Mouse (Mus musculus) forelimb bud, embryonic 11.5 days (tissue): ENCODE results near the gene Plekhg2.

Experiments
- DNase-seq: peaks from one replicate; pipeline ENCODE4 v3.0.0-alpha.2; 2012; ENCODE audit warnings: low read depth, low spot score

Gene Plekhg2

DNA sequence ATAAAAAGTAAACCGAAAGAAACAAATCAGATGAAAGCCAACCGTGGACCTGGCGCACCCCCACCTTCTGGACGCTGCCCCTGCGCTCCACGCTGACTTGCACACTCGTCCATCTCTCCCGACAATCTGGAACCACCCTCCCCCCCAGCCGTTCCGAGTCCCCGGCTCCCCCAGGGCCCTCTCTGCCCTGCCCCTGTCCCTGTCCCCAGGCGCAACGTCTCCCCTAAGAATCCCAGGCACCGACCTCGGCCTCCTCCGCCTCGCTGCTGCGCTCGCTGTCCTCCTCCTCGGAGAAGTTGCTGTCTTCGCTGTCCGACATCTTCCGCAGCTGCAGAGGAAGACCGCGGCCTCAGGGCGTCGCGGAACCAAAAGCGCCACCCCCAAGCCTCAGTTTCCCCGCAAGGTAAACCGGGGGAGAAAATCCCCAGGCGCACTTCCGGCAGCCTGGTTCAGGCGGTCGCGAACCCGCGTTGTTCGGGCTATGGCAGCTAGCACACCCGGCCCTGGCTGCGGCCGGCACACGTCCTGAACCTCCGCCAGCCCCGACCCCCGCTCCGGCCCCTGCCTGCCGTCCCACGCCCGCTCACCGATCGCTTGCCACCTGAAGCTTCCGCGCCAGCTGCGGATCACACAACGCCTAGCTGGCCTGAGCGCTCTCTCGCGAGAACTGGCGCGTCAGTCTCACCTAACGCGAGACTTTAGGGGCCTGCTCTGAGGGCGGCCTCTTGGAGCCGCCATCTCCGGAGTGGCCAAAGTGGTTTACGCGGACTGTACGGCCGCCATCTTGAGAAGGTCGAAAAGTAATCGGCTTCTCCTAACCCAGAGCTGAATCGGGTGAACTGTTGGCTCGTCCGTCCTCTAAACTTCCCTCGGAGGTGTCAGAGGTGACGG lies 34.0 kb downstream of the Plekhg2 start, which contains the start of gene Supt5:
TSS of gene Supt5 (minus strand) at position 639 of the 891 bp plus-strand sequence.
- DNase-seq, result peak; percentile 99

DNA sequence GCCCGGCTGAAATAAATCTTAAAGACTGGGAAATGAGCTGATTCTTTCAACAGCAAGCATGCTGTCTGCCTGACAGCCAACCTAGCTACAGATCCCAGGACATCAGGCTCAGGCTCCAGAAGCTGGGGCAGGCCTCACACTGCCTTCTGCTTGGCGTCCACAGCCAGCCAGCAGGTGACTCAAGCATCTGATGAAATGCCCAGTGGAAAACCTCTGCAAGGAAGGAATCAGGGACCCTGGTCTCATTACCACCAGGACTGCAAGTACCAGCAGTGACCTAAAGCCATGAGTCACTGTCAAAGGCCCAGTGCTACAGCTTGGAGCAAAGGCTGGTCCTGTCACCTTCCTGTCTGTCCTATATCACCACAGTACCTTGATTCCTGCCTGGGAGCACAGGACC lies 36.9 kb downstream of the Plekhg2 start:
- no peak for DNase-seq

DNA sequence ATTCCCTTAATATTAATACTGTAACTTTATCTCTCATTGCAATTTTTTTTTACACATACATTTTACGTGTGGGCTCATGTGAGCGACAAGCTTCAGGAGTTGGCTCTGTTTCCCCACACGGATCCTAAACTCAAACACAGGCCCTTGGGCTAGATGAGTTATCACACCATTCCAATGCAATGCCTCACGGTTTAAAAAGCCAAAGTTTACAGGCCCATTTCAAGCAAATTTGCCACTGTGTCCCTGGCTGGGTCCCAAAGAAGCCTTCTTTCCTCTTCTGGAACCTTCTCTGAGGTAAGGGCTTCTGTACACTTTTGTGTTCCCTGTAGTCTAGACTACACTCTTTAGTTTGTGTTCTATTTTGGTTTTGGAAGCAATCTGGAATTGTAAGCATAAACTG lies 37.9 kb downstream of the Plekhg2 start:
- no peak for DNase-seq

DNA sequence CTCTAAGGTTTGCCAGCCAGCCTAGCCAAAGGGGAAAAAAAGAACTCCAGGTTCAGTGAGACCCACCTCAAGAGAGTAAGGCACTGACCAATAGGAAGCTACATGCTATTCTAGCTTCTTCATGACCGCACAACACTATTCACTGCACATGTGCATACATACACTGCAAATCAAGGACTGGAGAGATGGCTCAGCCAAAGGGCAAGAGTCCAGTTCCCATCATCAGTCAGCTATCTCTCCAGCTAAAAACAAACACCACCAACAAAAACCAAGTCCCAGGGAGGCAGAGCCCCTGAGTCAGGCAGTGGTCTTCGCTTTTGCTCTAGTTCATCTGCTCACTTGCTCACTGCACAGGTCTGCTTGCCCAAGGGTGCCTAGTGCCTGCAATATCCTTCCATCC lies 44.1 kb downstream of the Plekhg2 start:
- DNase-seq, result no peak

DNA sequence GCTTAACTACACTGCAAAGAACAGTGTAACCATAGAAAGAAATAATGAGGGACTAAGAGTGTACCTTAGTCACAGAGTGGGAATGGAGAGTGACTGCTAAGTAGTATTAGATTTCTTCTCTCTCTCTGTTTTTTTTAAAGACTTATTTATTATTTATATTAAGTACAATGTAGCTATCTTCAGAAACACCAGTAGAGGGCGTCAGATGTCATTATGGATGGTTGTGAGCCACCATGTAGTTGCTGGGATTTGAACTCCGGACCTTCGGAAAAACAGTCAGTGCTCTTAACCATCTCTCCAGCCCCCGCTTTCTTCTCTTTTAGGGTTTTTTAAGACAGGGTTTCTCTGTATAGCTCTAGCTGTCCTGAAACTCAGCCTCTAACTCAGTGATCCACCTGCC lies 45.9 kb downstream of the Plekhg2 start:
- no peak for DNase-seq

DNA sequence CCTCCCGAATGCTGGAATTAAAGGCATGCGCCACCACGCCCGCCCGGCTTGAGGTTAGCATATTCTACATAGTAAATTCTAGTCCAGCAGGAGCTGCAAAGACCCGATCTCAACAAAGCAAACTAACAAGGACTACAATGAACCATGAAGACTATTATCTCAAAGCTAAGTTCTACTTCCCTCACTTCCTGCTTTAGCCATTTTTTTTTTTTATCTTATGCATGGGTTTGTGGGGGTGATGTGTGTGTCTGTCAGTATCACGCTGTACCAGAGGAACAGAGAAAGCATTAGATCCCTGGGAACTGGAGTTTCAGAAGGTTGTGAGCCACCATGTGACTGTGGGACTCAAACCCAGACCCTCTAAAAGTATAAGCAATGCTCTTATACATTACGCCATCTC lies 47.1 kb downstream of the Plekhg2 start:
- DNase-seq, result no peak

DNA sequence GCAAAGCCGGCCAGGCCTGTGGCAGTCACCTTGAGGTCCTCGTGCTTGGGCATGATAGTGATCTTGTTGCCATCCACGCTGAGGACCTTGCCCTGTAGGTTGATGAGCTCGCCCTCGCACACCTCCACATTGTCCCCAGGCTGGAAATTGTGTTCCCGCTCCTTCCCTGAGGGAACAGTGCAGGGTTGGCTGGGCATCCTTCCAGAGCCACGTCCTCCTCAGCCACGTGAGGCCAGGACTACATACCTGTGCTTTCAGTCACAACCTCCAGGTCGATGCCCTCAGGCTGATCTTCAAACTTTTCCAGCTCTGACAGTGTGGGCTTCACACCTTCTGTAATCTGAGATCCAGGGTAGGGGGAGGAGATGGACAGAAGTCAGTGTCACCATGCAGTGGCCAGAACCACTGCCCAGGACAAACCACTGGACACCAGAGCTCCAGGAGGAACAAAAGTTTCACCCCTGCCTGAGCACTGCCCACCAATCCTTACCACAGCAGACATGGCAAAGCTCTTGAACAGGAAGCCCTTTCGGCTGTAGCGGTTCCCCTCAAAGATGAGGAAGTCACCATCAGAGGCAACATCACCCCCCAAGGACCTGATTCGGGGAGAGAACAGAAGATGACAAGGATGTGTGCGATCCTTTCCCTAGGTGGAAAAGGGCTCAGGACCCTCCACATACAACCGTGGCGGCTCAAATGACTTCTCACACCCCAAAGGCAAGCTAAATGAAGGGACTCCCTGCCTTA lies 50.3 kb downstream of the Plekhg2 start:
- DNase-seq, result no peak

DNA sequence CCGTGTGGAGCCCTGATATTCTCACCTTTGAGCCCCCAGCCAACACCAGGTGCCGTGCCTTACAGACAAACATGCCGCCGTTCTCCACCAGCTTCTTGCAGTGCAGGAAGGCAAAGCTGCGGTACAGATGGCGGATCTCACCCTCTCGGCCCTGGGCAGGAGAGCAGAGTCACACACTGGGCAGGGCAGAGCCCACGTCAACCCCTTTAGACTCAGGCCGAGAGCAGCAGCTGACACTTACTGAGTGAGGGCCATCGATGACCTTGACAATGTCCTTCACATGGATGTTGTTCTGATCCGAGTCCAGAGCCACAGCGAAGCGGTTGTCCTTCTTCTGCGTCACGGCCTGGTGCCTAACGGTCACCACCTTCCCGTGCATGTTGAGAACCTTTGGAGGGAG lies 53.7 kb downstream of the Plekhg2 start:
- DNase-seq, result no peak

DNA sequence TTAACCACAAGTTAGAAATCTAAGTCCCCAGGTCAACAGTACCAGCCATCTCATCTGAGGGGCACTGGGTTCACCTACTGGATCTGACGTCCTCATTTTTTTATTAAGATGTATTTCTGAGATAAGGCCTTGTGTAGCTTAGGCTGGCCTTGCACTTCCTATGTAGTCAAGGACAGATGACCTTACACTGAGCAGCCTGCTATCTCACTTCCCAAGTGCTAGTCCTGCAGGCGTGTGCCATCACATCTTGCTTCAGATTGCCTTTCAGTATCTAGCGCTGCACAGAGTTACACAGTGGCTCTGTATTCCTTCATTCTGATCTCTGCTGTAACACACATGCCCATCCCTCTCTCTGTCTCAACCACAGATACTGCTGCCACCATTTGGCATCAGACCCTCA lies 54.4 kb downstream of the Plekhg2 start:
- no peak for DNase-seq

DNA sequence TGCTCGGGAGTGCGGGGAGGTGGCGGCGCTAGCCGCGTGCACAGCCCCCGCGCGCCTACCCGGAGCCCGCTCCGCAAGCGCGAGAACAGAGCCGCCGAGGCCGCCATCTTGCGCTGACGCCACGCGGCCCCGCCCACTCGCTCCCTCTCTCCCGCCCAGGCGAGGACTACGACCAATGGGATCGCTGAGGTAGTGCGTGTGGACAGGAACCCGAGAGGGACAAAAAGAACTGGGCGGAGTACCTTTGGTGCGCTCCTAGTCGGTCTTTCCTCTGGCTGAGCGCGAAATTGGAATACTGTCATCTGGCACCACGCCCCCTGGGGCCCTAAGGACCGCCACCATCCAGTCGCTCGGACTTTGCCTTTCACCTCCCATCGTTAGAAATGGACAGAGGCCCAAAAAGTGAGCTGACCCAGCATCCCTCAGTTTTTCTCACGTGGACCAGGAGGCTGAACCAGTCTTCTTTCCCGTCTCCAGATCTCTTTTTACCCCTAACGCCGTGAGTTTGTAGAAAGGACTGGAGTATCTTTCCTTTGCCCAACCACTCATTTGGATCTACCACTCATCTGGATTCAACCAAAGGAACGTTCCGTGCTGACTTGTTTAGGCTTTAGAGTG lies 60.4 kb downstream of the Plekhg2 start, which contains the start of gene Timm50:
TSS of gene Timm50 (minus strand) at position 147 of the 618 bp plus-strand sequence.
- DNase-seq, result peak; percentile 96

DNA sequence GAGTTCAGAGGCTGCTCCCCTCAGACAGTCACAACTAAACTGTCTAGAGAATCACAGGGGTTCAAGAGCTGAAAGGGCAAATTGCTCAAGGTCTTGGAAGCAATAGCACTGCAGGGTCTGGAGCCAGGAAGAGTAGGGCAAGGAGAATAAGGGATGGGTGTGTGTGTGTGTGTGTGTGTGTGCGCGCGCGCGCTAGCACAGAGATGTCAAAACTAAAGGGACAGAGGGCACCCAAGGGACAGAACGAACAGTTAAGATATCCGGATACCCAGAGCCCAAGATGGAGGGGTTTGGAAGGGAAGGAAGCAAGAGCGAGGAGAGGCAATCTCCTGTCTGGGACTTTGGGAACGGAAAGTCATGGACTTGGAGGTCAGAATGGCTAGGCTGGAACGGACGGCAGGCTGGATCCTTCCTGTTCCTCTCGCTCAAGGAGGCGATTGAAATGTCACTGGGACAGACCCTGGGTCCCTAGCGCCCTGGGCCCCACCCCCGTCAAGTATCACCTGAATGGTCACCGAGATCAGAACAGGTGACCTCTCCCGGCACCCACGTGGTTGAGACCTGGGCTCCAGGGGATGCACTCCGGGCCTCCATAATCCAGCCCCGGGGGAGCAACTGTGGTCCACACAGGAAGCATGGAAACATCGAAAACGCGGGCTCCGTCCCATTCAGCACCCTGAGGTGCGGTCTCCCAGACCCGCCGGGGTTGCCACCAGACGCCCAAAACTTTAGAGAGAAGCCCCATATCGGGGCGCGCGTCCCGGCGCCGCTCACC lies 61.1 kb downstream of the Plekhg2 start:
- no peak for DNase-seq

DNA sequence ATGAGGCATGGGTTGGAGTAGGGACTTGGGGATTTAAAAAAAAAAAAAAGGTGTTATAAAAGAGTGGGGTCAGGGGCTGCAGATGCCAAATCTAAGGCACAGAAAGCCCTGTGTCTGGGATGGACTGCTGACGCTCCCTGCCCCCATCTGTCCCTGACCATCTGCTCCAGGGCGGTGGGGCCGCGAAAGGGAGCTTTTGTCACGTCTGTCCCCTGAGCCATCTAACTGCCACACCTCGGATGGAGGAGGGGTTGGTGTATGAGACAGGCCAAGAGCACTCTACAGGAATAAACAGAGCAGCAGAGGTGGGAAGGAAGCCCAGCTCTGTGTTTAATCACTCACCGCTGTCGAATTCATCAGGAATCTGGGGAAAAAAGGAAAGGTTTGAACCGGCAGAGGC lies 62.7 kb downstream of the Plekhg2 start:
- DNase-seq, result no peak
